Mouse (Mus musculus): ENCODE measurements around the gene Zfp287.

Zfp287 gene

DNA sequence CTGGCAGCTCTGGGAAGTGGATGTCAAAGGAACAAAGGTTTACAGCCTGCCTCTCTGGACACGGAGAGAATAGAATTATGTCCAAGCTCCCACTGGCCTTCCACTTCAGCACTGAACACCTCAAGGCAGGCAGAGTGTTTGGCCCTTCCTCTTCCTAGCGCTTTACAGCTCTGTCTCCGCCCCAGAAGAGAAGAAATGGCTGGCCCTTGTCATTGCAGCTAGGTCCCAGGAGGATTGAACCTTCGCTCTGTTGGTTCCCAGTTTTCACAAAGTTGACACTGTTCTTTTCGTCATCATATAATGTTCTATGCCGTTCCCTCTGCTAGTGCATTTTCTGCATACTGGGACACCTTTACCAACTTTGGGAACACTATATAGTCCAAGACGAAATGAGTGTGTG is 23.5 kb downstream of the Zfp287 start:
- in situ Hi-C loops (cut with MboI, MseI), result no loop called here

DNA sequence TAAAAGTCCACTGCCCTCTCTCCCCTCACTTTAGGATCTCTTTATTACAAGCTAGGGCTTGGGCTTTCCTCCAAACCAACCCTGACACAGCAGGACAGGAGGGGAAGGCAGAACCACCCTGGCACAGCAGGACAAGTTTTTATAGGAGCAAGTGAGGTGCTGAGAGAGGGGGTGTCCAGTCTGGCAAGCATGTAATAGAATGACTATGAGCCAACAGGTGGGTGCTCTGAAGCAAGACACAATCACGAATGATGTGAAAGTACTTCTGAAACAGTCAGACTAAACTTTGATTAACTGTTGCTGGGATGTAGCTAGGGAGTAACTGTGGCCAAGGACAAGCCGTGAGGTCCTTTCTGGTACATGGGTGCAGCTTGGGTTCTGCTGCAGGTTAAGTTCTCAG is 25.6 kb downstream of the Zfp287 start:
- in situ Hi-C loops (cut with MboI, MseI), result no loop called here

DNA sequence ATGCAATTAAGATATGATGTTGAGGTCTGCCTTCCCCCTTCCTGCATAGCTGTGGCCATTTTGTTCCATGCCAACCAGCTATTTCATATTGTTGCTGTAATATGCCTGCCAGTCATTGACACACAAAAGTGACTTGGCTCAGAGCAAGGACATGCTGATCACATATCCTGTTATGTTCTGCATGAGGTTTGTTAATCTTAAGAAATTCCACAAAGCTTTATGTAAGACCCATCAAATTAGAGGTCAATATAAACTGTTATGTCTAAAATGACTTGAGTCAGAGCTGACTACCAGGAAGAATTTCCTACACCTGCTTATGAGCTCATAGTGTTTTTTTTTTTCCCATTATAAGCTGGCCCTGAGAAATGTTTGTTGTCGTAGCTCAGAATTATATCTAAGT is 30.5 kb downstream of the Zfp287 start:
- in situ Hi-C loops (cut with MboI, MseI), result loop anchor here (5.0 kb wide), 1 partner anchor 36 kb away; no protein-coding TSS in a partner anchor

DNA sequence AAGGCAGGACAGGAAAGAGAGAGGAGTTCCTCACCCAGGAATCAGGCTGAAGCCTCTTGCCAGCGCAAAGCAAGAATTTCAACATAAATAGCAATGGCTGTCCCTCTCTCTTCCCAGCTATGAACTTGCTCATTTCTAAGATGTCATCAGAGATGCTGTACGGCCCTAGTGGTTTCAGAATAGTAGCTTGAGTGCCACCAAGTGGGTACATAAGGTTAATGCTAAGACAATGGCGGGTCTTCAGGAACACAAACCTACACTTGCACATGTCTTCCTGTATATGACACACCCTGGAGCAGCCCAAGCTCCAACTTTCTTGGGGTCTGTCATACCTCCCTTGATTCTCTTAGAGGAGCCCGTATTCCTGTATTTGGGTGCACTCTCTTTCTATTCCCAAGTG is 32.0 kb downstream of the Zfp287 start:
- in situ Hi-C loops (cut with MboI, MseI), result loop anchor here (5.0 kb wide), 1 partner anchor 38 kb away; no protein-coding TSS in a partner anchor

DNA sequence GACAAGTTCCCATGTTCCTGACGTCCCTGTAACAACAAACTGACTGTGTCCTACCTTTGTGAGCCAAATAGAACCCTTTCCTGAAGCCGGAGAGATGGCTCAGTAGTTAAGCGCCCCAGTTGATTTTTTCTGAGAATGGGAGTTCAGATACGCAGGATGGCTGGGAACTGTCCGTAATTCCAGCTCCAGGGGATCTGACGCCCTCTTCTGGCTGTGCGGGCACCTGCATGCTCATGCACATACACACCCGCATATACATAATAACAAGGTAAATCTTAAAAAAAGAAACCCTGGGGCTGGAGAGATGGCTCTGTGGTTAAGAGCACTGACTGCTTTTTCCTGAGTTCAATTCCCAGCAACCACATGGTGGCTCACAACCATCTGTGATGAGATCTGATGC is 36.6 kb downstream of the Zfp287 start:
- in situ Hi-C loops (cut with MboI, MseI), result no loop called here

DNA sequence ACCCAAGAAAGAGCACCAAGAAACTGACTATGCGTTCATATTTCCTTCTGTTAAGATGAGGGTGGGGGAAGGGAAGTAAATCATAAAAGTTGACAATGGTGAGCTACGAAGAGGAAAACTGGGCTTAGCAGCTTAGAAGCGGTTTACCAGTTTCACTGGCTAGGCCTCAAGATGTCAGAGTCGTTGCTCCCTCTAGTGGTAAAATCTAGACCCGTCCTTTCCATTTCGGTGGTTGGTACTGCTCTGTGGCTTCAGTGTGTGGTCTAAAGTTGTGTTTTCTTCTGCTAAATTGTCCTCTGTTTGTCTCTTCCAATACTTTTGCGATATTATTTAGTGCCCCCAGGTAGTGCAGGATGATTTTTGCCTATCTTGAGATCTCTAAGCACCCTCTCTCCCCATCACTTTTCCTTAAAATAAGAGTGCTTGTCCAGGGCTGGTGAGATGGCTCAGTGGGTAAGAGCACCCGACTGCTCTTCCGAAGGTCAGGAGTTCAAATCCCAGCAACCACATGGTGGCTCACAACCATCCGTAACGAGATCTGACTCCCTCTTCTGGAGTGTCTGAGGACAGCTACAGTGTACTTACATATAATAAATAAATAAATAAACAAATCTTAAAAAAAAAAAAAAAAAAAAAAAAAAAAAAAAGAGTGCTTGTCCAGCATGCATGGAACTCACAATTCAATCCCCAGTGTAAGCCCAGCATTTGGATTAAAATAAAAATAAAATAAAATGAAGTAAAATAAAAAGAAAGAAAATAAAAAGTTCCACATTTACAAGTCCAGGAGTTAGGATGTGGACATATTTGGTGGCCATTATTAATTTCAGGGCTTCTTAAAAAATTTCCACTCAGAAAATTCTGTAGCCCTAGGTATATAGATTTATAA is 38.2 kb downstream of the Zfp287 start:
- in situ Hi-C loops (cut with MboI, MseI), result no loop called here

DNA sequence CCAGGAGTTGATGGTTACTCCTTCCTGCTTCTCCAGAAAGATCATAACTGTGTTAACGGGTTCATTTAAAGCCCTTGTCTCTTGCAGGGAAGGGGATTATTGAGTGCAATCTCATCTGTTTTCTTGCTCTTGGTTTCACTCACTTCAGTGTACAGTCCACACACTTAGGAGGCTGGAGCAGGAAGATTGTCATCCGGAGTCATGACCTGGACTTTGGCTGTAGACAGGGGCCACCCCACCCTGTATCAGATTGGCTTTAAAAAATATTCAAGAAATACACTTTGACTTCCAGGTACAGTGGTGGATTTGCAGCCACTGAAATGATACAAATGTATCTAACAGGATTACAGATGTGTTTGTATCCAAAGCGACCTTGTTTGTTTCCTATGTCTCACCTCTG is 40.1 kb downstream of the Zfp287 start:
- in situ Hi-C loops (cut with MboI, MseI), result no loop called here

DNA sequence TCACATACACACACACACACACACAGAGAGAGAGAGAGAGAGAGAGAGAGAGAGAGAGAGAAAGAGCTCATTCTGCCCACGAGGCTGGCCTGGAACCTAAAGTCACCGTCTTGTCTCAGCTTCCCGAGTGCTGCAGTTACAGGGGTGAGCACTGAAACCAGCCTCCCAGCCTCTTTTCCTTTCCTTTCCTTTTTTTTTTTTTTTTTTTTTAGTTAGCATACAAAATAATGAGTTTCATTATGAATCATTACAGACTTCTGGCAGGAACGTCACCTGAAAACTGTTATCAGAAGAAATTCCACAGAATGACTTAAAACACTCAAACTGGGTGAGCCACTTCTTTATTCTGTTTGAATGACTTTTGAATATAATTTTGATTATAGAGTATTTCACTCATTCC is 51.8 kb downstream of the Zfp287 start:
- in situ Hi-C loops (cut with MboI, MseI), result loop anchor here (5.0 kb wide), 1 partner anchor 68 kb away; no protein-coding TSS in a partner anchor

DNA sequence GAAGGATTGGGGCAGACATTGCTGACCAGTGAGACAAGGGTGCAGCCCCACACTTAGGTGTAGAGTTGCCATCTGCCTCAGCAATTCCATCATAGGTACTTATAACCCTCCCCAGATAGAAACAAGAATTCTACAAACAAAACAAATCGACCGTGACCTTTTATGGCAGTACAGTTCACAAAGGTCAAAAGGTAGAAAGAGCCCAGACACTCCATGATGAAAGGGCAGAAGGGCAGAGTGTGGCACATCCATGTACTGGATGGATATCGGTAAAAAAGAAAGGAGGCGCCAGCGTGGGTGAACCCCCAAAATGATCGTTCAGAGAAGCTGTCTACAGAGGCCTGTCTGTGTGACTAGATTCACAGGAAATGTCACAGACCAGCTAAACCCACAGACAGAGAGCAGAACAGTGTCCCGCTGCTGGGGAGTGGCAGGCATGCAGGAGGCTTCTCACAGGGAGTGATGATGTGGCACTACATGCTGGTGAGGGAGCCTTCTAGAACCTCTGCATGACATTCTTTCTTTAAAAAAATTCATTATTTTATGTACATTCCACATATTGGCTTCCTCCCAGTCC is 52.8 kb downstream of the Zfp287 start:
- in situ Hi-C loops (cut with MboI, MseI), result loop anchor here (5.0 kb wide), 1 partner anchor 67 kb away; no protein-coding TSS in a partner anchor

DNA sequence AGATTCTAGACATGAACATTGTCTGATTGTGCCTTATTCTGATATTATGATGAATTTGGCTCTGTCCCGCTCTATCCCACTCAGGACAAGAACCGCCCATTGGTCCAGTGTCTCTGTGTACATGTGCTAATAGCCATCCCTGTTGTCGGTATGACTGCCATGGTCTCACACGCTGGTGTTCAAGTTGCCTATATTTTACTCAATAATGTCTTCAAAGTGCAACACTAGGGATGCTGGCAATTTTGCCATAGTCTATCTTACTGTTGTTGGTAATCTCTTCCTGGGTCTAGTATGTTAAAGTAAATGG is 55.5 kb downstream of the Zfp287 start:
- in situ Hi-C loops (cut with MboI, MseI), result loop anchor here (5.0 kb wide), 1 partner anchor 64 kb away; no protein-coding TSS in a partner anchor

DNA sequence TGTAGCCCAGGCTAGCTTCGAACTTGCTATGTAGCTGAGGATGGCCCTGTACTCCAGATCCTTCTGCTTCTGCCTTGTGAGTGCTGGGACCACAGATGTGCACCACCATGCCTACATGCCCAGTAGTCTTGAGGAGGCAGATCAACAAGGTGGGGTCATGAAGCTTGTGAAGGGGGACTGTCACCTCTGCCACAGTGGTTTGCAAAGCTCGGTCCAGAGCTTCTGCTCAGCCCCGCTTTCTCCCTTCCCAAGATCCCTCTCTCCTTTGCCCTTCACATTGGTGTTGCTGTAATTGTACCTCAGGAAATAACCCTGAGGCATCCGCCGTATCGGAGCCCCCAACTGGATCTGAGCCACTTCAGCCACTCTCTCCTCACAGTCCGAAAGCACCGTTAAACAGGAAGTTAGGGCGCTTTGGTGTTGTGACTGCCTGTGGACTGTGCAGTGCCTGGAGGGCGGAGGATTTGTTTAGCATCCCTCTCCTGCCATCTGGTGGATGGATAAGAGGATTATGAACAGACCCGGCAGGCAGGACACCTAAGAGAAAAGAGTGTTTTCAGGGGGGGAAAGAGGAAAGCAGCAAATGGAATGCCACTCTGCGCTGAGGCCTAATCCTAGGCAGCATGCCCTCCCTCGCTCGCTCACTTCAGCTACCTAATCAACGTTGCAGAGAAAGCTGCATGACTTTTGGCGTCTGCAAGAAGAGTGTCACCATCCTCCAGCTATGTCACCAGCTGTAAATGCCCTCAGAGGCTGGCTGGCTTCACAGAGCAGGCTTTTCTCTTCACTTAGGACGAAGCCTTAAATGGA is 56.0 kb downstream of the Zfp287 start:
- in situ Hi-C loops (cut with MboI, MseI), result loop anchor here (5.0 kb wide), 1 partner anchor 63 kb away; no protein-coding TSS in a partner anchor

DNA sequence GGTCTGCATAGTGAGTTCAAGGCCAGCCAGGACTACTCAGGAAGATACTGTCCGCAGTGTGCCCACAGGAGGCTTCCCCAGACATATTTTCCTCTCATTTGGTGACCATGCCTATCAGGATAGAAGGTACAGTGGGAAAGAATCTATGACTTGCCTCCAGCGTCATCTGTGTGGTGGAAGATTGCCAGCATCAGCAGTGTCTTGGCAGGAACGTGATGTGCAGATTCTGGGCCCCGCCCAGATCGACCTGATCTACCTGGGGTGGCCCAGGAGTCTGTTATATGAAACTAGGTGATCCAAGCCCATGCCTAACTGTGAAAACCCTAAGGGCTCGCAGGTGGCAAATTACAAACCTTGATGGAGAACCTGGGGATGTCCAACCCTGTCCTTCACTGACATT is 61.7 kb downstream of the Zfp287 start:
- in situ Hi-C loops (cut with MboI, MseI), result no loop called here

DNA sequence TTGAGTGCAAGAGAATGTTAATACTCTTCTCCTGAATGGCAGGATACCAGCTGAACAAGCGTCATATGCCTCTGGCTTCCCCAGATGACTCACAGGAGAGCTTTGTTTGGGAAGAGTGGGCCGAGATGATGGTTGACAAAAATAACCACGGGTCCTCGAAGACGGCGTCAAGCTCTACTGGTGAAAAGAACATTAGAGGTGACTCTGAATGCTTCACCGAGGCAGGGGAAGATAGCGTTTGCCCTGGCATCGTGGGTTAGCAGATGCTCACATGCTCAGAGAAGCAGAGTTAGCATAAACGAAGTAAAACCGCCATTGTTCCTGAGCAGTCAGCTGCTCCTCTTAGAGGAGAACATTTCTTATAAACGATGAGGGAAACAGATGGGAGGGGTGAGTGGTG is 62.2 kb downstream of the Zfp287 start:
- in situ Hi-C loops (cut with MboI, MseI), result no loop called here

DNA sequence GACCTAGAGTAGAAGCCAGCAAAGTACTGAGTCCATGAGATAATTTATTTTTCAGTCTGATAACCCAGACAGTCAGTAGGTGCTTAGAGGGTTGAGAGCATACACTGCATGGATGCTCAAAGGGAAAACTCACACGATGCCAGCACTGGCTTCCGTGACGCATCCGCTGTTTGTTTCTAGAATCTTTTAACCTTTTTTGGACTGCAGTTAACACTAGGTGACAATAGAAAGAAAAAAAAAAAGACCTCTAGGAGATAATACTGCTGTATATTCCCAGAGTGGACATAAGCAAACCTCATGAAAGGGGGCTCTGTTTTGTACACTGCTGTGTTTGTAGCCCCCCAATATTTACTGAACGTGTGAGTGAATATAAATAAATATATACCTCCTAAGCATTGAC is 62.7 kb downstream of the Zfp287 start:
- in situ Hi-C loops (cut with MboI, MseI), result no loop called here

DNA sequence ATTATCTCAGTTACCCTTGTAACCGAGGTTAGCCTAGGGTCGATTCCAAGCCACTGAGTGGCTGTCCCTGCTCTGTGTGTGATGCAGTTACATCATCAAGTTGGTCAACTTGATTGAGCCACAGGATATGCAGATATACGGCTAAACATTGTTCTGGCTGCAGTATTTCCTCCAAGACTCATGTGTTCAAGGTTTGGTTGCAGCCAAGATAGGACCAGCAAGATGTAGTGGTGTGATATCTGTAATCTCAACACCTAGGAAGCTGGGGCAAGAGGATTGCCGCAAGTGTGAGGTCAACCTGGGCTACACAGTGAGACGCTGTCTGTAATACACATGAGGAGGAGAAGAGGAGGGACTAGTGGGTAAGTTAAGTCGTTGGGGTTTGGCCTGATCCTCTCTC is 67.5 kb downstream of the Zfp287 start:
- in situ Hi-C loops (cut with MboI, MseI), result no loop called here

DNA sequence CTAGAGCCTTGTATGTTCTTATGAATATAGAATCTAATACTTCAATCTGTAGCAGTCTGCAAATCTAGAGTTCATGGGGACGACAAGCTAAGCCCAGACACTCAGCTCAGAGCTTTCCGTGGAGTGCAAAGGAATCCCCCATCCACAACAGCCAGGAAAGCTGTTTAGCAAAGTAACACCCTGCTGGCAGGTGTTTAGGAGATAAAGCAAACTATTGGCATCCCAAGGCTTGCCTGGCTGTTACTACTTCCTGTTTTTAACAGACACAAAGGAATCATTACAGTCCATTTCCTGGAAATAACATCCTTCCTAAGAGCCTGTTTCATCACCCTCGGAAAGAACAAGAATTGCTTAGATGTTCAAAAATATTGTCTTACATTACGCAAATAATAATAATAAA is 70.8 kb downstream of the Zfp287 start:
- in situ Hi-C loops (cut with MboI, MseI), result no loop called here

DNA sequence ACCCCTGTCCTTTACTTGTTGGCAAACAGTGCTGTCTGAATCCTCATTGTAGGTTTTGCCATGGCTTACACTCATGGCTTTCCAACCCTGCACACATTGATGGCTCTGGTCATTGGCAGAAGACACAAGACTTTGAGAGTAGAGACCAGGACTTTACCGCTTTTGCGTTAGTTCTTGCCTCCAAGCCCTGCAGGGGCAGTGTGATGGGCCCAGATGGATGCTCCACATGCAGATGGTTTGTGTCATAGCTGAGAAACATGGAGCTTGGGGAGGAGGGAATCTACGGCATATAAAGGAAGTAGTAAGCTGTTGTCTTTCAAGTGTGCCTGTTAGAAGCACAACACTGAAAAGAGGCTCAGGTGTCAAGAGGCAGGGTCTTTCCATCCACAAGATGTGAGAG is 79.6 kb downstream of the Zfp287 start:
- in situ Hi-C loops (cut with MboI, MseI), result no loop called here

DNA sequence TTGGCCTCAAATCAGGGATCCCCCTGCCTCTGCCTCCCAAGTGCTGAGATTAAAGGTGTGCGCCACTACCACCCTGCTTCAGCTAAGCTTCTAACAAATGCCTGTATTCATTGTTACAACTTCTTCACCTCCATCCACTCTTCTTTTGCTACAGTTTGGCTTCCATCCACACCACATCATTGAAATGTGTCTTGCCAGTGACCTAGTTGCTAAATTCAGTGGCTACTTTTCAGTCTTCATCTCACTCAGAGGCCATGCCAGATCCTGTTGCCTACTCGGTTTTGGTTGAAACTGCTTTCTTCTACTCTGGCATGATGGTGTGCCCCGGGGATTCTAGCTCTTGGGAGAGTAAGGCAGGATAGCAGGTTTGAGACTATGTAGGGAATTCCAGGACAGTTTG is 80.1 kb downstream of the Zfp287 start:
- in situ Hi-C loops (cut with MboI, MseI), result no loop called here
